Mouse (Mus musculus) 3134 (cell line): Measurements from ENCODE around the gene Cbx8.

ENCODE experiments used
- DNase-seq: peaks from one replicate; pipeline ENCODE4 v3.0.0-alpha.2; 2011; ENCODE audit warnings: low spot score; ENCODE audit not compliant: insufficient read length; ENCODE audit errors: extremely low read depth

The Cbx8 gene

GRCm38 (mm10) chr11:119051426-119051825 lies 10.7 kb upstream of the Cbx8 start:
- no peak for DNase-seq

GRCm38 (mm10) chr11:119050361-119050760 lies 9.6 kb upstream of the Cbx8 start:
- no peak for DNase-seq

GRCm38 (mm10) chr11:119048133-119048510 lies 7.4 kb upstream of the Cbx8 start:
- no peak for DNase-seq

- DNase-seq: no peak
Measured at GRCm38 (mm10) chr11:119047261-119048132, 6.7 kb upstream of the Cbx8 start.

GRCm38 (mm10) chr11:119046601-119047245 lies 6.0 kb upstream of the Cbx8 start:
- no peak for DNase-seq

- DNase-seq: no peak
Measured at GRCm38 (mm10) chr11:119044551-119045337, 4.0 kb upstream of the Cbx8 start.

- no peak for DNase-seq
Measured at GRCm38 (mm10) chr11:119043761-119044550, 3.2 kb upstream of the Cbx8 start.

GRCm38 (mm10) chr11:119043273-119043540 lies 2.4 kb upstream of the Cbx8 start:
- no peak for DNase-seq

GRCm38 (mm10) chr11:119042466-119043272 lies 1.9 kb upstream of the Cbx8 start:
- DNase-seq: no peak

- DNase-seq: no peak
Measured at GRCm38 (mm10) chr11:119041750-119042465, 1.1 kb upstream of the Cbx8 start.

GRCm38 (mm10) chr11:119041325-119041716 lies 552 bp upstream of the Cbx8 start:
- DNase-seq: no peak

- DNase-seq: no peak
Measured at GRCm38 (mm10) chr11:119039732-119040512, 847 bp downstream of the Cbx8 start.

GRCm38 (mm10) chr11:119038744-119039484 lies 1.9 kb downstream of the Cbx8 start:
- no peak for DNase-seq

- no peak for DNase-seq
Measured at GRCm38 (mm10) chr11:119037780-119038401, 2.9 kb downstream of the Cbx8 start.

- no peak for DNase-seq
Measured at GRCm38 (mm10) chr11:119036934-119037779, 3.6 kb downstream of the Cbx8 start.

GRCm38 (mm10) chr11:119036447-119036846 lies 4.3 kb downstream of the Cbx8 start:
- no peak for DNase-seq
